Mouse (Mus musculus) adrenal gland, adult 8-10 months (tissue): ENCODE measurements around the gene Prtn3. TPM values are rescaled to one million over a fixed set of nuclear protein-coding genes. Genes with fewer than 3 reads are reported as not detected.

Source experiments
- DNase-seq: peaks from one replicate; pipeline ENCODE4 v3.0.0; 2022
- total RNA-seq, 4 experiments: library from RNA; stranded (reverse); gene quantifications; 2 replicates each; pipeline ENCODE4 v1.2.4; 2022

Prtn3 gene
- total RNA-seq, 4 experiments from 2014 or later, result 0.35 TPM; not detected in 3

- peak; percentile 63 for DNase-seq
These were observed 18.6 kb upstream of the Prtn3 start for GRCm38 (mm10) chr10:79855558-79856184.

DNA sequence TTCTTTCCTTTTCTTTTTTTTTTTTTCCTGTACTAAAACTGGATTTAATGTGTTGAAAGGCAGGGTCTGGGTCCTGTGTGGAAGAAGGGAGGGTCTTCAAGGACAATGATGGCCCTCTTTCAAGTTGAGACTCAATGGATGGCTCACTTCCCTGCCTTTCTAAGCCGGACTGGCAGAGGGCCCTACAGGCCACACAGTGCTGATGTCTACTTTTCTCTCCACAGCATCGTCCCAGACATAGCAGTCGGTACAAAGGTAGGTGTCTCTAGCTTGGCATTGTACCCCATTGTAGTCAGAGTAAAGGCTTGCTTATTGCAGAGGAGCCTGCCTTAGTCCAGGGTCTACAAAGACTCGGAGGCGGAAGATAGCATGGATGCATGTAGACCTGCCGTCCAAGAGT is 18.0 kb upstream of the Prtn3 start:
- DNase-seq, result no peak

DNA sequence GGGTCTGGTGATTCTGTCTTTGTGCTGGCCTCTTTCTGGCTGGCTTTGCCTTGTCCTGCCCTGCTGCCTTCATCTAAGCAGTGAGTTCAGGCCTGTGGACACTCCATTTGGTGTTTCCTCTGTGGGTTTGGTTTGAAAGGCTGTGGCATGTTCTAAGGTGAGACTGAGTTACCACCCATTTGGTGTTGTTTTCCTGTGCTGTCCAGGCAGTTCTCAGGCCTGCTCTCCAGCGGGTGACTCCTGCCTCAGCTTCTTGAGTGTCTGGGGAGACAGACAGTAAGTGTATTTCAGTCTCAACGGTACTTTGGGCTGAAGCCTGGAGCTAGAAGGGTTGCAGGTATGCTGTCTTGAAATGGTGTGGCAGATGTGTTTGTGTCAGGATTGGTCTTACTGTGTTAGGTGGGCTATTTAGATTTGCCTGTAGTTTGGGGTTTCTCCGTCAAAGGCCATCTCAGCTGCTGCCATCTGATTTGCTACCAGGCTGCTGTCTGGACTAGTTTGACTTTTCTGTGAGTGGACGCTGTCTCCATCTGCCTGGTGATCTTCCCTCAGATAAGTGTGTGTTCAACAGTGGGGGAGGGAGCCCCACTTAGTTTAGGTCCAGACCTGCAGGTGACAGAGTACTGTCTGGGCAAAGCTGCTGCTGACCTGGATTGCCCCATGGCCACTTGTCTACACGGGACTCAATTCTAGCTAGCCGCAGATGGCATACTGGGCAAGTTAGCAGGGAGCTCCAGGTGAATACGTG is 17.4 kb upstream of the Prtn3 start:
- no peak for DNase-seq

DNA sequence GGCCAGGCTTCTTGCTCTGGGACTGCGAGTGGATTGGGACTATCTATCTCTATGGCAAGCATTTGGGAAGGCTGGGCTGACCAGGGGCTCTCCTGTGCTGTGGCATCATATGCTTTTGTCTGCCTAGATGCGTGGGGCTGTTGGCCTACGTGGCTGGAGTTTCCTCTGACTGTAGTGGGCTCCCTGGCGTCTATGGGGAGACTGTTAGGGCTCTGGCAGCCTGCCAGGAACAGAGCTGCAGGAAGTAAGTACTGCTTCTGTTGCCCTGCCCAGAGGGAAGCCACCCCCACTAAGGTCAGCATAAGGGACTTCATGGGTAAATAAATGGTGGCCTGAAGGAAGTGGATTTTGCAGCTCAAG is 16.8 kb upstream of the Prtn3 start:
- DNase-seq, result peak; percentile 66

DNA sequence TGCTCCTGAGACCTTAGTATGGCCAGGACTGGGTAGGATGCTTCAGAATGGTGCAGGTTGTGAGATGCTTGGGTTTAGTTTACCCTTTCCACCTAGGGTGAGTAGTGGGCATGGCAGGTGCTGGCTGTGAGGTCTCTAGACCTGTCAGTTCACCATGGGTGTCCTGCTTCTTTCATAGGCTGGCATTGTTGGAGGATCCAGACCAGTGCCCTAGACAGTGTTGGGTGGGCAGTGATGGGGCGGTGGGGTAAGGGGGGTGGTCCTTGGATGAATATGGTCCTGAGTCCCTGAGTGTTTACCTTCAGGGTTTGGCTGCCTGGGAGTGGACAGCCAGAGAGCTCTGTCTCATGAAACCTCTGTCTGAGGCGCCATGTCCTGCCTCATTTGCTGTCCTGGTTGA is 16.4 kb upstream of the Prtn3 start:
- no peak for DNase-seq

GRCm38 (mm10) chr10:79858416-79859074 is 15.7 kb upstream of the Prtn3 start:
- no peak for DNase-seq

GRCm38 (mm10) chr10:79859116-79859515 is 15.2 kb upstream of the Prtn3 start:
- DNase-seq, result no peak

DNA sequence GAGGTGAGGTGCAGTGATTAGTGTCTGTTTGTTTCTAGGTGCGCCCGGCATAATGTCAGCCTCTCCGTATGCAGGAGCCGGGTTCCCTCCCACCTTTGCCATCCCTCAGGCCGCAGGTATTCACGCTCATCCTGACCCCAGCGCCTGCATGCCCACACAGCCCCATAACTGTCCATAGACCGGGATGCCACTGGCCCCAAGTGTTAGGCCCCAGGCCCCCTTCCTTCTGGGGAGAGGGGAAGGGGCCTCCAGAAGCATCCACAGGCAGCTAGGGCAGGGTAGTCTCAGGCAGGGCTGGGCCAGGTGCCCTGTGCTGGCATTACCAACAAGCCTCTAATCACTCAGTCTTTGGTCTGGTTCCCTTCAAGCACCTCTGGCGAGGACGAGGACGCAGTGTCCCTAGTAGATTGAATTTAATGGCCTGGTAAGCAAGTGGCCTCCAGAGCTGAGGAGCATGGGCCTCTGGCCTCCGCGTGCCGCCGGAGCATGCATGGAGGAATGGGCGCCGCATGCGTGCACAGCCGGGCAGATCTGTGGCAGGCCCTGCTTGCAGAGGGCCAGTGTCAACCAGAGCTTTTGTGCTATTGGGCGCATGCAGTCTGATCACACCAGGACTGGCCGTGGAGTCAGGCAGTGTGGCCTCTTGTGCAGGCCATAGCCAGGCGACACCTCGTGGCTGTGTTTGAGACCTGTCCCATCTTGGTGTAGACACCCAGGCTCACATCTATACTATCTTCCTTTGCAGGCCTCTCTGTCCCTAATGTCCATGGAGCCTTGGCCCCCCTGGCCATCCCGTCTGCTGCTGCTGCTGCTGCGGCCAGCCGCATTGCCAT is 14.0 kb upstream of the Prtn3 start:
- DNase-seq, result no peak

DNA sequence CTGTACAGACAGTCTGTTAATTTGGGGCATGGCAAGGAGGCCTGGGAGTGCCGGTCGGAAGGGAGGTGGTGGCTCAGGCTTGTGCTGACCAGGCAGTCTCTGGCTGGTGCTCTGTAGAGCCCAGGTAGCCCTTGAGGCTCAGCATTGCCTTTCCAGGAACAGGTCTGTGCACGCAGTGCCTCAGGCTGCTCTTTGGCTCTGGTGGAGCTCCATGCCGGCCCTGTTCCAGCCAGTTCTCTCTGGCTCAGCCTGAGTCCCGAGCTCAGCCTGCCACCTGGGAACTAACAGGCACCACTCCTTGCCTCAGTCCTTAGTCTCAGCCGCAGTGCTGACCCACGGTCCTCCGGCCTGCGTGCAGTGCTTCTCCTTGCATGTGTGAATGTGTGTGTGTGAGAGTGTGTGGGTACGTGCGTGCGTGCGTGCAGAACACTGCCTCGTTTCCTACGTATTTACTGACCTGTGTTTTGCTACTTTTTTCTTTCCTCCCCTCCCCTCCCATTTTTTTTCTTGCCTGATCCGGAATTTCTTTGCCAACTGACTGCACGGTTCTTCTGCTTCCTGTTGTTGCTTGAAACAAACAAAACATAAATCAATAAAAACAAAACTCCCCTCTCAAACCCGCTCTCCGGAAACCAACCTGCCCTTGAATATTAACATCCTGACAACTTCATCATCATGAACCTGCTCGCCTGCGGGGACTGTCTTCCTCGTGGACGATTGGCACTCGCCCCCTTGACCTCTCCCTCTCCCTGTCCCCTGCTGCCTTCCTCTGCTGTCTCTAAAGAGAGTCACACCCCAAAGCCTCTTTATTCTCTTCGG is 12.8 kb upstream of the Prtn3 start:
- DNase-seq, result no peak

- DNase-seq, result no peak
These were observed 12.1 kb upstream of the Prtn3 start for GRCm38 (mm10) chr10:79862049-79862788.

GRCm38 (mm10) chr10:79862925-79863324 is 11.4 kb upstream of the Prtn3 start:
- no peak for DNase-seq

DNA sequence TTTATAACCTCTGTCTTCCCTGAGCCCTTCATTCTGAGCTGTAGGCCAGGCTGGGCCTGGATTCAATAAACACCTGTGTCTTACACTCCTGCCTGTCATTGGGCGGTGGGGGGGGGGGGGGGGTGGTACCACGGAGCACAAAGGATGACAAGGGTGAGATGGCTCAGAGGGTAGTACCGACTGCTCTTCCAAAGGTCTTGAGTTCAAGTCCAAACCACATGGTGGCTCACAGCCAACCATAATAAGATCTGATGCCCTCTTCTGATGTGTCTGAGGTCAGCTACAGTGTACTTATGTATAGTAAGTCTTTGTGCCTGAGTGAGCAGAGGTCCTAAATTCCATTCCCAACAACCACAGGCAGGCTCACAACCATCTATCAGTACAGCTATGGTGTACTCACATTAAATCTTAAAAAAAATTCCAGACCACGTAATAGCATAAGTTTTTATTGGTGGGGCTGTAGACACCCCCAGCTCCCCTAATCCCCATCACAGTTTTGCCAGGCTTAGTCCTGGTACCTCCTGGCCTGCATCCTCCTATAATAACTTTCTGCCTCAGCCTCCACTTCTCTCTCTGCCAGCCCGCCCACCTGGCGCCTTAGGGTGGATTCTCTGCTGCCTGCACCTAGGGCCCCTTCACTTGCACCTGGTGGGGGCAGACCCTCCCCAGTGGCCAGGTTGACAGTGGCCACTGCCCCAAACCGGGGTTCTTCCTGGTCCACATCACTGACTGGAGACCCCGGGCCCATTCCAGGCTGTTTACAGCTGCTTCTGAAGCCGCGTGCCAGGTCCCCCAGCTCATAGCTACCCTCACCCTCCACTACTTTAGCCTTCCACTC is 9.7 kb upstream of the Prtn3 start:
- no peak for DNase-seq

- no peak for DNase-seq
These were observed 9.1 kb upstream of the Prtn3 start for GRCm38 (mm10) chr10:79865189-79865601.

DNA sequence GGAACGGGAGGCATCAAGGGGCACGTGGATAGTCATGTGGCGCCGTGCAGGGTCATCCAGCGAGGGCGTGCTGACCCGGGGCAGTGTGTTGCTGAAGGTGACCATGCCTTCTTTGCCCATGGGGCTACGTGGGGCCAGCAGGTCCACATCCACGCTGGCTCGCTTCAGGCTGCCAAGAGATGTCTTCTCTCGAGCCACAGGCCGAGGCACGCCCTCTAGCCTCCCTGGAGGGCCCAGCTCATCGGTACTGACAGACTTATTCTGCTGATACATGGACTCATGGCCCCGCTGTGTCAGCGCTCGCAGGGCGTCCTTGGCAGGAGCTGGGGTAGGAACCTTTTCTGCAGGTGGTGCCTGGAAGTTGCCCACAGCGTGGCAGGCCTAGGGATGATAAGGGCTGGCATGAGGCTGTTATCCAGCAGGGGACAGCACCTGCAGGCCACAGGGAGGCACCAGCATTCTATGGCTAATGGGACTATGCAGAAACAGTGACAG is 8.4 kb upstream of the Prtn3 start:
- DNase-seq, result peak; percentile 58

- DNase-seq, result no peak
These were observed 7.7 kb upstream of the Prtn3 start for GRCm38 (mm10) chr10:79866601-79867000.

DNA sequence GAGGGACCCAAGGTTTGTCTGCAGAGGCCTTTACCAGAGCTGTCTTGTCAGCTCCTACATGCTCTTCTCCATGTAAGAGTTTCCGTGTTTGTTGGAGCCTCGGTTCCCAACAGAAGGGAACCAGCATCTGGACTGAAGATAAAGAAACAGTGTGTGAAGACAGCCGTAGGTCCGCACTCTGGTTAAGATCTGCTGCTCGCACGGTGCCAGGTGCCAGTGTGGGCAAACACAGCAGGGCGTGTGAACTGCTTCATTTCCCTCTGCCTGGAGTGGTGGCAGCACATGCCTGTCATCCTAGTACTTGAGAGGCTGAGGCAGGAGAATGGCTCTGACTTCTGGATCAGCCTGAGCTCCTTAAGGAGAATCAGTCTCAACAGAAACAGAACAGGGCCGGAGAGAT is 2.4 kb upstream of the Prtn3 start:
- DNase-seq, result no peak

DNA sequence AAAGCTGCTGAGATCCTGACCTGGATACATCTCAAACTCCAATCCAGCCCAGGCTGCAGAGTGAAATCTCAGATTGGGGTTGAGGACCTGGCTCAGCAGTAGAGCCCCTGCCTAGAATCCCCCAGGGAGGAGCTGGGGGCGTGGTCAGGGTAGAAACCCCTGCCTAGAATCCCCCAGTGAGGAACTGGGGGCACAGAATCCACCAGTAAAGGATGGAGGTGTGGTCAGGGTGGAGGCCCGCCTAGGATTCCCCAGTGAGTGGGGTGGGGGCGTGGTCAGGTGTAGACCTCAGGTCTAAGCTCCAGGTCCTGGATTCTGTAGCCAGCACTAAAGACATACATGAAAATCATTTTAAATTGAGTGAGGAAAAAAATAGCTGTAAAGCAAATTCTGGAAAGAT is 1.4 kb upstream of the Prtn3 start:
- no peak for DNase-seq

DNA sequence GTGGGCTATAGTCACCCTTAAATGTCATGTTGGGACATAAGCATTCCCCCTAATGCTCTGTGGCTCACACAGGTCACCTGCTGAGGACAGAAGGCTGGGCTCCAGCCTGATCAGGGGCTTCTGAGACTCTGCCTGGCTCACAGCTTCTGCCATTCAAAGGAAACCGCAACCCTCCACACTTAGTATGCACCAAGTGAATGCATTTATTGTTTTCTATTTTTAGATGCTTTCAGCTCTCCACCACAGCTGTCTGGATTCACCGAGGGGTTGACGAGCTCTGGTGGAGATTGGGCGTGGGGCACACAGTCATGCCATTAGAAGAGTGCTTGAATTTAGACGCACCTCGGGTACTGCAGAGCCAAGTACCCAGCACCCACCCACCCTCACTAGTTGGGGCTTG is 963 bp upstream of the Prtn3 start:
- DNase-seq, result no peak

GRCm38 (mm10) chr10:79873715-79874289 is 474 bp upstream of the Prtn3 start:
- DNase-seq, result no peak

DNA sequence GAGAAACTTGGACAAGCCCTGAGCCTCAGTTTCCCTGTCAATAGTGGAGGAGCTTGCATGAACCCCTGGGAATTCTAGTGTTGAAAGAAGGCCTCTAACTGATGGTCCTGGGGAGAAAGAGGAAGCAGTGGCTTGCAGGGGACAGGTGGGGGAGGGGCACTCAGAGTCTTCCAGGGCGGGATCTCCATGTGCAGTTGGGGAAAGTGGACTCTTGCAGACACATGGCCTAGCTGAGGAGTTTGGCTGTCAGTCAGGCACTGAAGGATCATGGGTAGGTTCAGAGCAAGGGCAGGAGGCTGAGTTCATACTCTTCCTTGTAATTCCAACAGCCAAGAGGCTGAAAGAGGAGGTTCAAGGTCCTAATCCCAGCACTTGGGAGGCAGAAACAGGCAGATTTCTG is 2.9 kb downstream of the Prtn3 start:
- no peak for DNase-seq
